Mouse (Mus musculus) liver, adult 2 months (tissue): ENCODE data around the gene Sntb2. TPM values are rescaled to one million over a fixed set of nuclear protein-coding genes. Genes with fewer than 3 reads are reported as not detected.

Experiments used
- DNase-seq: peaks from one replicate; pipeline ENCODE4 v3.0.0-alpha.2; 2011; ENCODE audit warnings: low read depth, low spot score; ENCODE audit errors: extremely low read depth
- H3K27ac ChIP-seq: fragments of 200-500 bp; replicated peaks from 2 replicates; pipeline ENCODE4 v1.5.1; 2012; ENCODE audit warnings: low read depth, mild to moderate bottlenecking, control low read depth, inconsistent platforms, low read length; ENCODE audit not compliant: insufficient read depth
- H3K27me3 ChIP-seq: fragments of 200-500 bp; 2 replicates; pipeline ENCODE4 v1.6.1; 2012; ENCODE audit warnings: mild to moderate bottlenecking, moderate library complexity, low read length, inconsistent platforms; ENCODE audit not compliant: control insufficient read depth, insufficient read depth
- H3K36me3 ChIP-seq: fragments of 200-500 bp; 2 replicates; pipeline ENCODE4 v1.6.1; 2012; ENCODE audit warnings: low read length, inconsistent platforms; ENCODE audit not compliant: control insufficient read depth, insufficient read depth
- H3K4me1 ChIP-seq: fragments of 200-500 bp; 2 replicates; pipeline ENCODE4 v1.6.1; 2011; ENCODE audit warnings: low read length; ENCODE audit not compliant: control insufficient read depth, insufficient read depth
- H3K4me3 ChIP-seq: fragments of 200-500 bp; 2 replicates; pipeline ENCODE4 v1.5.1; 2011; ENCODE audit warnings: low read depth, mild to moderate bottlenecking, control low read depth, low read length, moderate library complexity; ENCODE audit not compliant: insufficient read depth
- H3K79me2 ChIP-seq: fragments of 200-500 bp; 2 replicates; pipeline ENCODE4 v1.6.1; 2012; ENCODE audit warnings: inconsistent platforms, mild to moderate bottlenecking, low read length, moderate library complexity; ENCODE audit not compliant: control insufficient read depth, insufficient read depth
- H3K9ac ChIP-seq: fragments of 200-500 bp; 2 replicates; pipeline ENCODE4 v1.6.1; 2012; ENCODE audit warnings: low read depth, mild to moderate bottlenecking, control low read depth, inconsistent platforms, low read length
- CTCF ChIP-seq: fragments of 200-500 bp; IDR thresholded peaks from 2 replicates; pipeline ENCODE4 v1.5.1; 2011; ENCODE audit warnings: low read depth, low read length, control low read depth
- POLR2A ChIP-seq: fragments of 200-500 bp; IDR thresholded peaks from 2 replicates; pipeline ENCODE4 v1.6.1; 2011; ENCODE audit warnings: low read length, control low read depth; ENCODE audit not compliant: insufficient read depth; ENCODE audit errors: extremely low read depth
- WGBS: fragments of 180-500 bp; shearing (Covaris S2); methylation state at CpG from one replicate; pipeline ENCODE4 v1.1.7; 2018; 5-methylcytosine and 5-hydroxymethylcytosine counted together
- polyA plus RNA-seq: library from polyadenylated mRNA; depleted of rRNA; stranded (reverse); fragments of >200 nt; gene quantifications from 2 replicates; pipeline ENCODE4 v1.2.3, GENCODE M21; 2012
- total RNA-seq: library from RNA; depleted of rRNA; stranded (reverse); fragments of >200 nt; gene quantifications from 2 replicates; pipeline ENCODE4 v1.2.3, GENCODE M21; 2014

Sntb2 gene
- total and polyA plus RNA-seq, 2 experiments: 1.6 to 3.0 TPM

DNA sequence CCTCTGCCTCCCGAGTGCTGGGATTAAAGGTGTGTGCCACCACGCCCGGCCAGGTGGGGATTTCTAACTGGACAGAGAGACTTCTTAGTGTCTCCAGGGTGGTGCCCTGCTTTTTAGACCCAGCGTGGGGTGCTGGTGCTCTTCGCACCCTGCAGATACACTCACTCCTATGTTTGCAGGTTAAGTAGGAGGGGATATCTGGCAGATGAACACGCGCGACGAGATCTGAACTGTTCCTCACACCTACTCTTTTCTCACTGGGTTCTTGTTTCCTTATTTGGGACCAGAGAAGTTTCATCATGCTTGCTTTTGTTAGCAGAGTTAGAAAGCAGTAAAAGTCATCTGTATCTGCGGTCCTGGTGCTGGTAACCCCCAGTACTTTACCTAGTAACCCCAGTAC, 21.9 kb upstream of the Sntb2 start:
- 97% methylated on average over 10 of the region's 10 CpGs for WGBS
- Histone ChIP-seq H3K9ac (no peak overlapping the region), H3K36me3 (peaks cover 61% of the 10 kb centered on the region)

DNA sequence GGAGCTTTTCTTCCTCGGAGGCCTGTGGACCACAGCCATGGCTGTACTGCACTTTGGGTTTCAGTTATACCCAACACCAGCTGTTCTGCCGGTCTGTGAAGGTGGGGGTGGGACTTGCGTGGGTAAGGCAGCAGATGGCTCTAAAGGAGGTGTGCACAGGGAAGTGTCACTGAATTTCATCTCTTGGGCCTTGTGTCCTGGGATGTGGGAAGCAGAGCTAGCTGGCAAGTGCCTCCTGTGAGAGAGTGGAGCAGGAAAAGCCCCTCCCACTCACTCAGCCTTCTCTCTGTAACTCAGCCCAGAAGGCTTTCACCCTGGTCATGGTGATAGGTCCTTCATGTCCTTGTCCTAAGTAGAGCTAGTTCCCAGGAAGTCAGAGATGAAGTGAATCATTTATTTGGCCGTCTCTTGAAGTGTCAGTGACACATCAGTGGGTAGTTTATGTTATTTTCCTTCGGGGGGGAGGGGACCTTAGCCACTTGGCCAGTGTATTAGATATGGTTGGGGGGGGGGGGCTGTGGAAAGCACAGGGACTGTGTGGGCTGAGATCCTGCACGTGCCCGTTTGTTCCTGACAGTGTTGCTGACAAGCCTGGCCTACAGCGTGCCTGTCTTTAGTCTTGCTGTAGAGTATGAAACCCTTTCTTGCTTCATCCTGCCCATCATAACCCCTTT, 15.7 kb upstream of the Sntb2 start:
- Histone ChIP-seq H3K79me2 (no peaks in the 10 kb centered on the region), H3K36me3 (peaks cover 58% of the 10 kb centered on the region), H3K27me3 (no peaks in the 10 kb centered on the region), H3K4me1 (no peaks in the 10 kb centered on the region), H3K4me3 (no peak overlapping the region), H3K27ac (no peak overlapping the region), H3K9ac (no peak overlapping the region)
- DNase-seq: no peak
- WGBS: 93% methylated on average over 8 of the region's 8 CpGs
- TF ChIP-seq POLR2A (no peak), CTCF (no peak)

More for the DNA sequence above, 21.9 kb upstream of the Sntb2 start:
- Histone ChIP-seq H3K4me3 (no peak overlapping the region), H3K4me1 (no peaks in the 10 kb centered on the region), H3K27me3 (no peaks in the 10 kb centered on the region), H3K27ac (no peak overlapping the region), H3K79me2 (no peaks in the 10 kb centered on the region)
- TF ChIP-seq CTCF (no peak), POLR2A (no peak)
- no peak for DNase-seq

- H3K27me3 ChIP-seq: no peaks in the 10 kb centered on the region
- TF ChIP-seq CTCF (no peak), POLR2A (no peak)
- H3K27ac ChIP-seq: no peak overlapping the region
- H3K4me3 ChIP-seq: no peak overlapping the region
- no peaks in the 10 kb centered on the region for H3K79me2 ChIP-seq
- 97% methylated on average over 5 of the region's 5 CpGs for WGBS
- H3K4me1 ChIP-seq: no peaks in the 10 kb centered on the region
- no peak for DNase-seq
- H3K36me3 ChIP-seq: peaks cover 54% of the 10 kb centered on the region
- no peak overlapping the region for H3K9ac ChIP-seq
Observed at GRCm38 (mm10) chr8:106920395-106920741, 15.2 kb upstream of the Sntb2 start.

DNA sequence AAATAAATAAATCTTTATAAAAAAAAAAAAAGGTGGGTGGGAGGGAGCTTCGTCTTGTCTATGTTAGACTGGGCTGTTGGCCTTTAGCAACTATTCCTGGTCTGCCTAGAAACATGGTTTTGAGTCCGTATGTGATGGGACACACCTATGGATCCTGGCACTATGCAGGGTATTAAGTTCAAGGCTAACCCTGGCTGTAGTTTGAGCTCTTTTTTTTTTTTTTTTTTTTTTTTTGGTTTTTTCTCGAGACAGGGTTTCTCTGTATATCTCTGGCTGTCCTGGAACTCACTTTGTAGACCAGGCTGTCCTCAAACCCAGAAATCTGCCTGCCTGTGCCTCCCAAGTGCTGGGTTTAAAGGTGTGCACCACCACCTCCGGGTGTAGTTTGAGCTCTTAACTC, 11.5 kb upstream of the Sntb2 start:
- Histone ChIP-seq H3K4me3 (no peak overlapping the region), H3K36me3 (peaks cover 21% of the 10 kb centered on the region), H3K79me2 (no peaks in the 10 kb centered on the region), H3K27ac (no peak overlapping the region), H3K27me3 (no peaks in the 10 kb centered on the region), H3K4me1 (no peaks in the 10 kb centered on the region), H3K9ac (no peak overlapping the region)
- 83% methylated on average over 4 of the region's 4 CpGs for WGBS
- TF ChIP-seq CTCF: no peak
- TF ChIP-seq POLR2A: no peak
- no peak for DNase-seq

DNA sequence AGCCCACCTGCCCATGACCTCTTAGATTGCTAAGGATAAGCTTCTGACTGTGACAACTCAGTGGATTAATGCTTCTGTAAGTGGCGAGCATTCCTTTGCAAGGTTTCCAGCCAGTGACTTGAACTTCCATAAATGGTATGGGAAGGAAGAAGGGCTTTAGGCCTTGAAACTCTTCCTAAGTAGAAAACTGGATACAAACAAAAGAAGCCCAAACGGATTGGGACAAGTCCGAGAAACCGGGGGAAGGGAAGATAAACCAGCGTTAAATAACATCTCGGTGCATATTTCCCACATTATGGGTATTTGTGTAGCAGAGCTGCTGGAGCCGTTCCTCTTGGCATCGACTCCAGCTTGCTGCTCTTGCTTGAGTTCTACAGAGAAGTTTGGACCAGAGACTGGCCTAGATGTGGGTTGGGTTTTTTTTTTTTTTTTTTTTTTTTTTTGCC, 10.6 kb upstream of the Sntb2 start:
- Histone ChIP-seq H3K9ac (no peak overlapping the region), H3K79me2 (no peaks in the 10 kb centered on the region), H3K27me3 (no peaks in the 10 kb centered on the region), H3K36me3 (peaks cover 21% of the 10 kb centered on the region), H3K27ac (no peak overlapping the region), H3K4me1 (no peaks in the 10 kb centered on the region), H3K4me3 (no peak overlapping the region)
- DNase-seq: no peak
- 78% methylated on average over 8 of the region's 8 CpGs for WGBS
- TF ChIP-seq POLR2A (no peak), CTCF (no peak)

DNA sequence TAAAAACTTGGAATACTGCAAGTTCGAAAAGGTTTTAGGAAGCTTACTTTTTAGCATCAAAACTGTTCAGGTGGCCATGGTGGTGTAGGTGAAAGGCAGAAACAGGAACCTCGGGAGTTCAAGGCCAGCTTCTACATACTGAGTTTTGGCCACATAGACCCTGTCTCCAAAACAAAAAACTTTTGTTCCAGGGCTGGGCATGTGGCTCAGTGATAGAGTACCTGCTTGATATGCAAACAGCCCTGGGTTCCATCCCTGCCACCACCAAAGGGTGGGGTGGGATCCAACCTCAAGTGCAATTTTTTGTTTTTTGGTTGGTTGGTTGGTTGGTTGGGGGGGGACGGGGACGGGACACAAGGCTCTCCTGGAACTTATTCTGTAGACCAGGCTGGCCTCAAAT, 10.1 kb upstream of the Sntb2 start:
- no peak for TF ChIP-seq POLR2A
- no peak for TF ChIP-seq CTCF
- no peak overlapping the region for H3K9ac ChIP-seq
- H3K27ac ChIP-seq: no peak overlapping the region
- H3K4me3 ChIP-seq: no peak overlapping the region
- H3K27me3 ChIP-seq: no peaks in the 10 kb centered on the region
- H3K79me2 ChIP-seq: no peaks in the 10 kb centered on the region
- DNase-seq: no peak
- no peaks in the 10 kb centered on the region for H3K4me1 ChIP-seq
- WGBS: 91% methylated on average over 4 of the region's 4 CpGs
- peaks cover 18% of the 10 kb centered on the region for H3K36me3 ChIP-seq
